11 mouse cellular contexts compared by ENCODE assay signal in genomic region chr7:46103075-46103591, GRCm38 (mm10). TPM values are rescaled to one million over a fixed set of nuclear protein-coding genes. Genes with fewer than 3 reads are reported as not detected.
DNase-seq lines count a peak whose midpoint lies in the region; ATAC-seq and TF ChIP-seq lines count a peak whose summit lies in the region.
"Had no signal": no experiment of that assay in that cellular context is flagged by ENCODE, and none has a peak within 500 bp of the region (broad histone marks: within the 10 kb centered on the region; RNA-seq: fewer than 3 reads in every experiment).

No protein-coding gene starts in this region.

- H3K27me3 ChIP-seq in kidney, adult 2 months (replicated peaks; ENCODE audit: control insufficient read depth, insufficient read depth, low read length), result no peaks in the 10 kb centered on the region

- 69% methylated on average over 8 of the region's 8 CpGs for WGBS in kidney, adult 2 months

- no peak for TF ChIP-seq CTCF in kidney, adult 2 months (conservative IDR thresholded peaks at IDR 0.05; ENCODE audit: insufficient read depth, insufficient read length, low read depth, low read length)

- intact Hi-C loops in gastrocnemius, postnatal 14 days (cut with DNase I; ENCODE audit: low total_unique reads), result no loop called here

- TF ChIP-seq POLR2A in kidney, adult 2 months (IDR thresholded peaks at IDR 0.05; ENCODE audit: low read depth, low read length), result no peak

- peak; percentile 44 for DNase-seq in gastrocnemius, postnatal 10 days
- no peak for DNase-seq in gastrocnemius, postnatal 14 days
- DNase-seq in cerebellum, postnatal 36 days, result peak; percentile 61 to 64
- peak; percentile 37 for DNase-seq in layer of hippocampus, adult 9-10 months (ENCODE audit: low spot score)
- DNase-seq in right cerebral cortex, adult 2 months (ENCODE audit: low spot score in 2 of 2), result peak; percentile 66 to 73
- DNase-seq in kidney, adult 8-10 months, result no peak
- DNase-seq in kidney, adult 2 months, result no peak

- H3K27ac ChIP-seq in kidney, adult 2 months (ENCODE audit: insufficient read depth, low read depth, low read length), result no peak overlapping the region
- H3K27ac ChIP-seq: embryonic facial prominence, embryonic 12.5 days; heart, embryonic 13.5 days had no signal

- H3K4me3 ChIP-seq in kidney, adult 2 months (ENCODE audit: insufficient read depth, low read depth, low read length), result no peak overlapping the region
- H3K4me3 ChIP-seq: embryonic facial prominence, embryonic 12.5 days; heart, embryonic 13.5 days had no signal

- ATAC-seq in granulocyte monocyte progenitor cell, adult 5-6 weeks (replicated peaks; ENCODE audit: poor library complexity, severe bottlenecking), result no peak

- no peaks in the 10 kb centered on the region for H3K4me1 ChIP-seq in kidney, adult 2 months (ENCODE audit: control insufficient read depth, insufficient read depth, low read length)
- H3K4me1 ChIP-seq: embryonic facial prominence, embryonic 12.5 days had no signal

- H3K36me3 ChIP-seq in kidney, adult 2 months (ENCODE audit: control insufficient read depth, insufficient read depth, low read length), result no peaks in the 10 kb centered on the region
- H3K36me3 ChIP-seq: embryonic facial prominence, embryonic 12.5 days; heart, embryonic 13.5 days had no signal

RNA-seq across cellular contexts. Expression of gene Kcnj11, which starts 2.6 kb away (rescaled TPM):
- 10 to 100 TPM; 55.7 to 65.0 TPM for total RNA-seq in gastrocnemius, postnatal 10 days (2021)
- 10 to 100 TPM; 70.7 to 71.9 TPM for total RNA-seq in gastrocnemius, postnatal 14 days (2021)
- not detected in 2 replicates for total RNA-seq in granulocyte monocyte progenitor cell, adult 5-6 weeks (2014; fragmentation: Nextera tagmentation)
- not detected in 2 replicates for total RNA-seq in granulocyte monocyte progenitor cell, adult 5-6 weeks (2017)
- polyA plus RNA-seq in kidney, adult 2 months (2012; rRNA removed), result 0.90 and 1.7 TPM in 2 replicates
- total RNA-seq: CH12.LX had no signal

Comparison
In these comparisons a context has a peak if more than half of its experiments do, and no peak if none do; other contexts are left out.
1. DNase-seq: peak in gastrocnemius, postnatal 10 days (single experiment), cerebellum, postnatal 36 days (2 of 2), layer of hippocampus, adult 9-10 months (single experiment) and right cerebral cortex, adult 2 months (2 of 2); none in gastrocnemius, postnatal 14 days (single experiment), kidney, adult 8-10 months (0 of 2) and kidney, adult 2 months (single experiment).
2. RNA of gene Kcnj11, which starts 2.6 kb away (total RNA-seq): 70.7 to 71.9 TPM in gastrocnemius, postnatal 14 days and 55.7 to 65.0 TPM in gastrocnemius, postnatal 10 days; not detected in granulocyte monocyte progenitor cell, adult 5-6 weeks; every median in the first group is over 10 times any median in the second.